Mouse (Mus musculus) urinary bladder, postnatal 0 days (tissue): ENCODE results near the gene Sdr16c6. TPM values are rescaled to one million over a fixed set of nuclear protein-coding genes. Genes with fewer than 3 reads are reported as not detected.

Source experiments
- polyA plus RNA-seq: library from polyadenylated mRNA; unstranded; fragments of >200 nt; fragmentation: Nextera tagmentation; extraction: Ambion mirVana; gene quantifications from 2 replicates; pipeline ENCODE4 v1.2.1, GENCODE M21; 2015

Sdr16c6 gene
- polyA plus RNA-seq, result 0.50 and 0.59 TPM in 2 replicates

GRCm38 (mm10) chr4:4077372-4077771 is at the start of gene Sdr16c6:
Sdr16c6 (minus strand) TSS chr4:4077522.

Other genes starting within 250 kb of the Sdr16c6 start
- gene Gm11808, start 103.9 kb downstream of the Sdr16c6 start, polyA plus RNA-seq, result 736 and 772 TPM in 2 replicates